Mouse (Mus musculus): ENCODE measurements around the gene Frmpd1.

Gene Frmpd1

DNA sequence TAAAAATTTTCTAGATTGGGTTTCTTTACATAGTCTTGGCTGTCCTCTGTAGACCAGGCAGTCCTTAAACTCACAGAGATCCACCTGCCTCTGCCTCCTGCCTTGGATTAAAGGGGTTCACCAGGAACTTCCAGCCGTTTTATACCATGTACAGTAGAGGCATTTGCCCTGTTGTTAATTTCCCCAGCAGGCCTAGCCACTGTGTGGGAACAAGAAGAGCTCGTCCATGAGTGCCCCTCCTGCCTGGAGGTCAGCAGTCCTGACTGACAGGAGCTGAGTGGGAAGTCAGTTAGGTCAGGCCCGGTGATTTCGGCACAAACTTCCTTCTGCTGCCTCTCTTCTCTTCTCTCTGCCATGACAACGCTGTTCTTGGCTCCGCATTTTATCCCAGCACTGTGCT lies 123.9 kb downstream of the Frmpd1 start:
- DNase-seq (ENCODE audit: inconsistent age in 2 of 2, low spot score in 1 of 2), result no peak

DNA sequence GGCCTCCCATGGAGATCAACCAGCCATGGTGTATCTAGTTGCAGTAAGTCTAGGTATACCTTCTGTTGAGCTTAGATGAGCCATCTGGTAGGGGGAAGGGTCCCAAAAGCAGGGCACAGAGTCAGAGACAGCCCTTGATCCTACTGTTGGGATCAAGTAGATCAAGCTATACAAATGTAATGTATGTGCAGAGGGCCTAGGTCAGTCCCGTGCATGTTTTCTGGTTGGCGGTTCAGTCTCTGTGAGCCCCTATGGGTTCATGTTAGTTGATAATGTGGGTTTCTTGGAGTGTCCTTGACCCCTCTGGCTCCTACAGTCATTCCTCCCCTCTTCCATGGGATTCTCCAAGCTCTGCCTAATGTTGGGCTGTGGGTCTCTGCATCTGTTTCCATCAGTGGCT lies 126.4 kb downstream of the Frmpd1 start:
- no peak for DNase-seq (ENCODE audit: inconsistent age in 2 of 2, low spot score in 1 of 2)

GRCm38 (mm10) chr4:45320159-45320816 lies 135.6 kb downstream of the Frmpd1 start:
- DNase-seq (ENCODE audit: inconsistent age in 2 of 2, low spot score in 1 of 2), result peak; percentile 92 to 97

- DNase-seq (ENCODE audit: inconsistent age in 2 of 2, low spot score in 1 of 2), result peak in 1 of 2 experiments; percentile 53
These were observed 146.5 kb downstream of the Frmpd1 start for GRCm38 (mm10) chr4:45331139-45331538.

GRCm38 (mm10) chr4:45332466-45332865 lies 147.8 kb downstream of the Frmpd1 start:
- peak in 1 of 2 experiments; percentile 14 for DNase-seq (ENCODE audit: inconsistent age in 2 of 2, low spot score in 1 of 2)
